Mouse (Mus musculus) gastrocnemius, postnatal 25 days (tissue): ENCODE results near the gene 1700013F07Rik. TPM values are rescaled to one million over a fixed set of nuclear protein-coding genes. Genes with fewer than 3 reads are reported as not detected.
"Not testable (repeated sequence)": the region's sequence is repeated elsewhere in the genome, so short reads cannot be mapped to it uniquely, and the experiment has no call there.

ENCODE experiments used
- DNase-seq: peaks from one replicate; pipeline ENCODE4 v3.0.0; 2022
- long read RNA-seq, 2 experiments: library from polyadenylated mRNA; stranded (forward); transcript quantifications; one replicate each; pipeline ENCODE4 v2.0.0; 2021
- total RNA-seq, 2 experiments: library from RNA; stranded (reverse); gene quantifications; 1 replicate in 1 of 2; 2 replicates in 1 of 2; pipeline ENCODE4 v1.2.3; 2021

Gene 1700013F07Rik
- total RNA-seq, result not detected
- long read RNA-seq, experiment 1, partial matches to known transcripts, result 0 of 1 reads
- long read RNA-seq, experiment 1, other reads (novel, unspliced or antisense), result 1 of 1 reads
- long read RNA-seq, experiment 2, result 0 reads

DNA sequence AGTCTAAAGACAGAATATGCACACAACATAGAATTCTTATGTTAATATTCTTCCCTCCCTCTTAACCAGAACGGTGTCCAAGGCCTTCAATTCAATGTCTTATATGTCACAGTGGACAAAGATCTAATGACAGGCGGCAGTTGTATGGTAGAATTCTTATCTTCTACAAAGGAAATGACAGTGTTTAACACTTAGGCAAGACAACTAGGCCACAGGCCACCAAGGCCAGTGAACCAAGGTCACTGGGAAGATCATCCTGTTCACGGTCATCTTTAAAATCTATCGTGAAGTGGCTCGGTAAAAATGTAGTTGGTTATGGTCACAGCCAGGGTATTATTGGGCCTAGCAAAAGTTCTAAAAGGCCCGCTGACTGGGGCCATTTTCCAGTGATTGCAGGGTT lies at the start of gene 1700013F07Rik:
Gene 1700013F07Rik, plus strand, starts transcription at position 200 of the 400 bp plus-strand sequence.
- no peak for DNase-seq

DNA sequence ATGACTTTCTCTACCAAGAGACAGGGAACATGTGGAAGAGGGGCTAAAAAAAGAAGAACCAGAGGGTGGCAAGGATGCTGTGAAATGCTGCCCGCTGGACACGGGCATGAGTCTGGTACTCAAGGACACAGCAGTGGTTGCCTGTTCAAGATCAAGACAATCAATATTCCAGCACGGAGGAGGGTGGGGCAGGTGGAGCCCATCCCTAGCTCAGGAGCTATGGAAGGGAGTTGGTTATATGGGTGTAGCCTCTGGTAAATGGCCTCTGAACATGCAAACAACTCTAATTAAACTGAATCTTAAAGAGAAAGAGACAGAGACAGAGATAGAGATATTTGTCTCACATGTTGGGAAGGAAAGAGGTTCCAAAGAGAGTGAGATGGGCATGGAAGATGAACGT lies 49.2 kb upstream of the 1700013F07Rik start:
- no peak for DNase-seq

GRCm38 (mm10) chr3:108489968-108490367 lies 44.0 kb upstream of the 1700013F07Rik start:
- DNase-seq, result no peak

- DNase-seq, result no peak
Observed at GRCm38 (mm10) chr3:108494861-108495474, 39.0 kb upstream of the 1700013F07Rik start.

DNA sequence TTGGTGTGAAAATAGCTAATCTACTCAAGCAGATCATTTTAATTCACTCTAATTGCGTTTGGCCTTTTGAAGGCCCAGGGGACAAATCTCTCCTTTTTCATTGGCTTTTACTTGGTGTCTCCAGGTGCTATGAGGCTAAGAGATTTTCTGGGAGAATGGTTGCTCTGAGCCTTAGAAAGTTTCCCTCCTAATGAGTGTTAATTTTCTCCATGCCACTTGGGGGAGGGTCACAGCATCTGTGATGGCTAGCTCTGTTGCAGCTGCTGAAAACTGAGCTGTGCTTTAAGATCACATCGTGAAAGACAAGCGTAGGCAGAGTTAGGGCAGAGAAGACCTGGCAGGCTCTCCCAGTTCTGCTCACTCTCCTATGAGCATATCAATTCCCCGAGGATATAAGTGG lies 38.5 kb upstream of the 1700013F07Rik start:
- no peak for DNase-seq

DNA sequence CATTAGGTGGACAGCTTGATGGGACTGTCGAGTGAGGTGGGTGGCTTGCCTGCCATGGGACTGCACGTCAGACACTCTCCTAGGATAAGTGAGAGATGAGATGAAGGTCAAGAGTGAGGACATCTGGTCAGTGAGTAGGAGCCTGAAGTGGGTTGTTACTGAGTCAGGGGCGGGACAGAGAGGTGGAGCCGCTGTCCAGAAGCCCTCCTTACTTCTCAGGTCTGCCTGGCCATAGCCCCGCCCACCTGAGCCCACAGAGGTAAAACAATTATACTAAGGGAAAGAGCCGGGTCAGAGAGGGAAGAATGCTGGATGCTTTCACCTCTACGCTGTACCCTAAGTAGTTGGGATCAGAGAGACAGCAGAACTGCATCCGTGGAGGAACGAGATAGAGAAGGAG lies 36.3 kb upstream of the 1700013F07Rik start:
- DNase-seq, result no peak

DNA sequence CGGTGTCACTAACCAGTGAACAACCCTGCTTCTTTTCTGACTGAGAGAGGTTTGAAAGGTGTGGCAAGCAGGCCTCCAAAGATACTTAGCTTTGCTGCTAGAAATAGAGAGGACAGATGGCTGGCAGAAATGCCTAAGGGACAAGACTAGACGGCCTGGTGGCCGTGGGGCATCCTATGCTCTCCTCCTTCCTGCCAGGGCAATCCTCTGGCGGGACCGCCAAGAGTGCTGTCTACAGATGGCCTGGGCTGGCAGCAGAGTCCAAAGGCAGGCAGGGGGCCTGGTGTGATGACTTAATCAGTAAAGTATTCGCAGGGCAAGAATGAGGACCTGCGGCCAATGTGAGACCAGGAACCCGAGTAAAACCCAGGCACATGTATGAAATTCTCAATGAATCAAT lies 34.1 kb upstream of the 1700013F07Rik start:
- DNase-seq, result no peak

- DNase-seq, result not testable (repeated sequence)
Observed at GRCm38 (mm10) chr3:108501411-108501810, 32.5 kb upstream of the 1700013F07Rik start.

DNA sequence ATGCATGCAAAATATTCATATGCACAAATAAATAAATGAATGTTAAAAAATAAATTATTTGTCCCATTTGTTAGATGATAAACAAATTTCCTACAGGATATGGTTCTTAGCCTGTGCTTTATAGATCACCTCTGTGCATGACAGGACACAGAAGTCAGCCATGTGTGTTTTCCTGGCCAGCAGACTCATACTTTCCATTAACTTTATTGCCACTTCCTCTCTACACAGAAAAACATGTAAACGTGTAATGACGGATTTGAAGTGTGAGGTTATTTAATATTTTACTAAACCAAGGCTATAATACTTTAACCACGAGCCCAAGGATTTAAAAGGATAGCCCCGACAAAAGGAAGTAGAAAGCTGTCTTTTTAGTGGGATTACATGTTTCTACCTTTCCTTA lies 30.0 kb upstream of the 1700013F07Rik start:
- DNase-seq, result no peak

DNA sequence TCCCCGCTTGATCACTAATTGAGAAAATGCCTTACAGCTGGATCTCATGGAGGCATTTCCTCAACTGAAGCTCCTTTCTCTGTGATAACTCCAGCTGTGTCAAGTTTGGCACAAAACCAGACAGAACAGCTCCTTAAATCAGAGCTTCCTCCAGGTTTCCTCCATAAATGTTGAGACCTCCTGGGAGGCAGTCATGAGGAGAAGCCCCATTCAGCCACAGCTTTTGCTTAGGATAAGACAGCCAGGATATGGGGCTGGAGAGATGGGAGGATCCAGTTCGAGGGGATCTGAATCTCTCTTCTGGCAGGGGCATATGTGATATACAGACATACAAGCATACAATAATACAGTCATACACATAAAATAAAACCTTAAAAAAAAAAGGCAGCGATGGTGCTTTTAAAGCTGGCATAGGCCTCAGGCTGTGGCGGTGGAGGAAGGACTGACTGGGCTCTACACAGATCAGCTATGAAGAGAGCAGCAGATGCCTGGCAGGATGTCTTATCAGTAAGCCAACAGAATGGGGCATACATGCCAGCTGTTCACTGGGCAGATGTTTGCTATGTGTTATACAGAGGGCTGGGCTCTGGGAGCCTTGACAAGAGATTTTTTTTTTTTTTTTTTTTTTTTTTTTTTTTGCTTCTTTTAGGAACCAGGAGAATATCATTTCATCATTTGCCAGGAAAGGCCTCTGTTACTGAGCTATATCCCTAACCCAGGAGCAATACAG lies 25.0 kb upstream of the 1700013F07Rik start:
- no peak for DNase-seq

DNA sequence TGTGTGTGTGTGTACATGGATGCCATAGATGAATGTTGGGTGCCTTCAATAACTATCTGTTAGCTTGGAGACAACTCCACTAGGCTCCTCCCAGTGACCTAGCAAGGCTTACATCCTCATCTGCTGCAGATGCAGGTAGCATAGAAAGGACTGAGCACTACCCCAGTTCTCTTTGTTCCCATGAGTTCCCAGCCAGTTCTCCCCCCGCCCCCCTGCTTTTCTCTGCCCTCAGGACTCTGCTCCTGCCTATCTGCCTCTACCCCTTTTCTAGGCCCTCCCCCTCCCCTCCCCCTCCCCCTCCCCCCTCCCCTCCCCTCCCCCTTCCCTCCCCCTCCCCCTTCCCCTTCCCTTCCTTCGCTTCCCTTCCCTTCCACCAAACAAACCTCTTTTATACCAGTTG lies 23.8 kb upstream of the 1700013F07Rik start:
- DNase-seq, result no peak

GRCm38 (mm10) chr3:108510716-108511483 lies 23.1 kb upstream of the 1700013F07Rik start:
- no peak for DNase-seq

DNA sequence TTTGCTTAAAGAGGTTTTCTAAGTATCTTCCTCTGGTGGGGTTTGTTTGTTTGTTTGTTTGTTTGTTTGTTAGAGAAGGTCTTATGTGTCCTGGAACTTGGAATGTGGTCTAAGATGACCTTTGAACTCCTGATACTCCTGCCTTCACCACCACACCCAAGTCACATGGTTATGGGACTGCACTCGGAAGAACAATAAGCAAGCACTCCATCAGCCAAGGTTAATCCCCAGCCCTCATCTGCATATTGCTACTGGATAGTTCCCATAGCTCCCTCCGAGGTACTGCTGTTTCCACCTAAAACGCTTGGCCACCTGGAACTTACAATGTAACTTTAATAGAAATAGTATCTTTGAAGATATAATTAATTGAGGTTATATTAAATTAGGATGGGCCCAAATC lies 20.5 kb upstream of the 1700013F07Rik start:
- DNase-seq, result no peak

DNA sequence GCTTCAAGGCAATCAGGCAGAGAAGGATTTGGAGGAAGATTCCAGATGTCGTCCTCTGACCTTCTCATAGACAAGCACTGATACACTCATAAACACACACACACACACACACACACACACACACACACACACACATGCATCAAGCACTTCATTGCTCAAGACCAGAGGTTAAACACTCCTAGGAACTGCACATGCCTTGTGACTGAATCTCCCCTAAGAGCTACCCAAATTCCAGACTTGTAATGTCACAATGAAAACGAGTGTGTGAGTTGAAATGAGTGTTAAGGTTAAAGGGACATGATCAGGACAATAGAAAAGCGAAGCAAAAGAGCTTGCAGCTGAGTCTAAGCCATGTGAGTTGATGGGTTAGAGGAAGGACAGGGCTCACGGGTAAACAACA lies 15.7 kb upstream of the 1700013F07Rik start:
- no peak for DNase-seq

- DNase-seq, result no peak
Observed at GRCm38 (mm10) chr3:108523415-108523814, 10.5 kb upstream of the 1700013F07Rik start.

DNA sequence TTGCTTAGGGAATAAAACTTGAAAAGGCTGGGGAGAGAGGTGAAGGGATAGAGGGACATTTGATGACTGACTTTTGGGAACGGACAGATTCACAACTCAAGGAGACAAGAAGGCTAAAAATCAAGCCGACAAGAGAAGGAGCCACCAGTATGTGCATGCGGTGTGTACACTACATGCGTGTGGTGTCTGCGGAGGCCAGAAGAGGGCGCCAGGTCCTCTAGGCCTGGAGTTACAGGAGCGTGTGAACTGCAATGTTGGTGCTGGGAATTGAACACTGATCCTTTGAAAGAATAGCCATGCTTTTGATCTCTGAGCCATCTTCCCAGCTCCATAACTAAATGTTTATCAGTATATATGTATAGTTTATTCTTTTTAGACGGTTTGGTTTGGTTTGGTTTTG lies 5.5 kb upstream of the 1700013F07Rik start:
- DNase-seq, result no peak

DNA sequence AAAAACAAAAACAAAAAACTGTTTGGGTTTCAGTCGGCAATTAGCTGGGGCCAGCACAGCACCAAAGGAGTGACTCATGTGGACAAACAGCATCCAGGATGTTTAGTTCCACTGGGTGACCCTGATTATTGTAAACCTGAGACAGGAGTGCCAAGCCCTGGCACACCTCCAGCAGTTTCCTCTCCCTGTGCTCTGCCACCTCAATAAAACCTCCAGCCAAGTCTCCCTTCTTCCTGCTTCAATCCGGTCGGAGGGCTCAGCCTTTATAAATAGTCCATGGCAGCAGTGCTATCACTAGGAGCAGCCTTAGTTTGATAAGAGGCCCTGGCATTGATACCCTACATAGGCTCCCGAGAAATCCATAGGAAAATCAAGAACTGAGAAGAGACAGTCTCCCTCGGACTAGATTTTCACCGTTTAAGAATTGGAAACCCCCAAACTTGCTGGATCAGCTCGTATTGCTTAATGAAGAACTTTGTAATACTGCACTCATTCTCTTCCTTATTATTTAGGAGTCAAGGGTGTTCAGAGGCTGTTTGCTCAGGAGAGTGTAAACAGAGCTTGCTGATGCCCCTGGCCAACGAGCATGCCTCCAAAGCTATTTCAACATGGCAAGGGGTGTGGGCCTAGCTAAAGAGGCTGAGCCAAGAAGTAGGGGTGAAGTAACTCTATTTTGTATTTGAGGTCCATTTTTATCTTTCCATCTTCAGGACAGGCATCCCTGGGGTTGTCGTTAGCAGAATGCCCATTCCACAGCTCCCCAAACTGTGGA lies 650 bp upstream of the 1700013F07Rik start:
- DNase-seq, result no peak

- no peak for DNase-seq
Observed at GRCm38 (mm10) chr3:108535896-108536516, 2.1 kb downstream of the 1700013F07Rik start.

- DNase-seq, result no peak
Observed at GRCm38 (mm10) chr3:108536517-108537260, 2.7 kb downstream of the 1700013F07Rik start, which contains the start of gene 5330417C22Rik. TSS of gene 5330417C22Rik (minus strand) at chr3:108536536.

DNA sequence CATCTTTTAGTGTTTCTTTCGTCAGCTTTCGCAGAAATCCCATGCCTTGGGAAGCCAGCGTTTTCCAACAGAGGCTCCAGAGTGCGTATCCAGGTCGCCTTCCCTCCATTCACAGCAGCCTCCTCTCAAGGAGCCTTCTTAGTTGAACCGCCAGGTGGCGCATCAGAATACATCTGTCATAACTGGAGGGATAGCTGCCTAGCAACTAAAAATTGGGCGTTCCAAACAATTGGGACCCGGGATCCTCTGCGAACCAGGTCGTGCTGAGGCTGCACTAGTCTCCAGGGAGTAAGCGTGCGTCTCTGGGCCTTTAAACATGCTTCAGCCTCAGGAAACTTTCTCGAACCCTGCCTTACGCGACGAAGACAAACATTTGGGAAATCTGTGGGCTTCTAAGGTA lies 3.4 kb downstream of the 1700013F07Rik start:
- DNase-seq, result peak; percentile 69

DNA sequence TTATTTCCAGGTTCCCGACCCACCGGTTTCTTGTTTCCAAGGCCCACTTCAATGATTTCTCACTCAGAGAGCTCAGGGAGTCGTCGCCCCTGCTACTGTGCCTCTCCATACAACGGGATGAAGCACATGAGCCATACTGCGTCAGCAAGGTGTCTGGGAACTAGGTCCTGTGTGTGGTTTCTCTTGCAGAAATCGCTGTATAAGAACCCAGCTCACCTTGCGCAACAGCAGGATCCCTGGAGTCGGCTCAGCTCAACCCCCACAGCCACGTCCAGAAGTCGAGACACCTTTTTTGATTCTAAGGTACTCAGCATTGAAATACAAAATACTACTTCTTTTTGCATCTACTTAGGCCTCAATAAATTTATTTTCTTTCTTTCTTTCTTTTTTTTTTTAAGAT lies 8.3 kb downstream of the 1700013F07Rik start:
- DNase-seq, result no peak
